Mouse (Mus musculus) adrenal gland, adult 18-20 months (tissue): ENCODE data around the gene Svs3a. TPM values are rescaled to one million over a fixed set of nuclear protein-coding genes. Genes with fewer than 3 reads are reported as not detected.
"Not testable (repeated sequence)": the region's sequence is repeated elsewhere in the genome, so short reads cannot be mapped to it uniquely, and the experiment has no call there.

Experiments used
- DNase-seq, 2 experiments: peaks; one replicate each; pipeline ENCODE4 v3.0.0; 2021 to 2022; ENCODE audit warnings: low spot score in 2 of 2
- long read RNA-seq, 2 experiments: library from polyadenylated mRNA; stranded (forward); transcript quantifications; one replicate each; pipeline ENCODE4 v2.0.0; 2021
- total RNA-seq, 2 experiments: library from RNA; stranded (reverse); gene quantifications; 1 replicate in 1 of 2; 2 replicates in 1 of 2; pipeline ENCODE4 v1.2.3; 2021

Gene Svs3a
- not detected for total RNA-seq
- long read RNA-seq, experiment 1: 0 reads
- long read RNA-seq, experiment 2: 0 reads

- not testable (repeated sequence) for DNase-seq
These were observed at the start of gene Svs3a for GRCm38 (mm10) chr2:164288968-164289367. Svs3a (plus strand) TSS chr2:164289268.

GRCm38 (mm10) chr2:164256540-164256939, 32.5 kb upstream of the Svs3a start, which contains the start of gene Svs3b:
Svs3b (minus strand) TSS chr2:164256640.
- DNase-seq: not testable (repeated sequence)

GRCm38 (mm10) chr2:164278359-164278758, 10.7 kb upstream of the Svs3a start, which contains the start of gene Svs4:
Svs4 (minus strand) TSS chr2:164278459.
- DNase-seq: no peak

- no peak for DNase-seq
These were observed 23.5 kb downstream of the Svs3a start for GRCm38 (mm10) chr2:164312599-164312998.

- not testable (repeated sequence) for DNase-seq
These were observed 26.4 kb downstream of the Svs3a start for GRCm38 (mm10) chr2:164315460-164315859.

GRCm38 (mm10) chr2:164316451-164316850, 27.4 kb downstream of the Svs3a start, which contains the start of gene Svs6:
Svs6 (plus strand) TSS chr2:164316751.
- not testable (repeated sequence) for DNase-seq

- no peak for DNase-seq
These were observed 31.9 kb downstream of the Svs3a start for GRCm38 (mm10) chr2:164320983-164321382.

- not testable (repeated sequence) for DNase-seq
These were observed 43.4 kb downstream of the Svs3a start, which contains the start of gene Svs5 for GRCm38 (mm10) chr2:164332440-164332839. Svs5 (plus strand) TSS chr2:164332740.

Other genes starting within 250 kb of the Svs3a start
- gene Stk4, start 218.9 kb upstream of the Svs3a start, total RNA-seq: 10 to 100 TPM; 24.4 to 27.2 TPM
- gene Tomm34, start 218.1 kb upstream of the Svs3a start, total RNA-seq: 10 to 100 TPM; 37.2 to 52.7 TPM
- gene Kcns1, start 118.2 kb upstream of the Svs3a start, total RNA-seq: not detected
- gene Wfdc5, start 106.5 kb upstream of the Svs3a start, total RNA-seq: not detected
- under 1 TPM in 1 of 2 experiments, not detected in 1; 0.83 TPM for gene Wfdc12, start 98.7 kb upstream of the Svs3a start, total RNA-seq
- not detected for gene Wfdc15a, start 89.1 kb upstream of the Svs3a start, total RNA-seq
- not detected for gene Wfdc15b, start 67.6 kb upstream of the Svs3a start, total RNA-seq
- not detected for gene Svs2, start 50.8 kb upstream of the Svs3a start, total RNA-seq
- gene Svs3b, start 32.6 kb upstream of the Svs3a start, total RNA-seq: not detected
- gene Svs4, start 10.8 kb upstream of the Svs3a start, total RNA-seq: not detected
- not detected for gene Svs6, start 27.5 kb downstream of the Svs3a start, total RNA-seq
- gene Svs5, start 43.5 kb downstream of the Svs3a start, total RNA-seq: 1 to 10 TPM; 1.6 to 3.7 TPM
- gene Slpi, start 99.8 kb downstream of the Svs3a start, total RNA-seq: 10 to 100 TPM; 21.8 to 45.7 TPM
- not detected for gene Rbpjl, start 113.9 kb downstream of the Svs3a start, total RNA-seq
- gene Matn4, start 115.9 kb downstream of the Svs3a start, total RNA-seq: 1 to 10 TPM in 1 of 2 experiments, under 1 TPM in 1; 0.76 to 1.7 TPM
- 100 to 1,000 TPM; 133 to 150 TPM for gene Sdc4, start 154.6 kb downstream of the Svs3a start, total RNA-seq
- gene Sys1, start 167.7 kb downstream of the Svs3a start, total RNA-seq: 10 to 100 TPM; 28.7 to 33.3 TPM
- 1 to 10 TPM in 1 of 2 experiments, not detected in 1; 5.7 TPM for gene Gm20458, start 171.7 kb downstream of the Svs3a start, total RNA-seq
- gene Trp53tg5, start 184.5 kb downstream of the Svs3a start, total RNA-seq: not detected
- 10 to 100 TPM in 1 of 2 experiments, 1 to 10 TPM in 1; 7.6 to 20.9 TPM for gene Dbndd2, start 196.8 kb downstream of the Svs3a start, total RNA-seq
- 10 to 100 TPM; 63.3 to 93.6 TPM for gene Pigt, start 208.3 kb downstream of the Svs3a start, total RNA-seq